Mouse (Mus musculus) kidney, postnatal 10 days (tissue): ENCODE results near the gene Prkaa1.
"Not testable (repeated sequence)": the region's sequence is repeated elsewhere in the genome, so short reads cannot be mapped to it uniquely, and the experiment has no call there.

Experiments
- DNase-seq: peaks from one replicate; pipeline ENCODE4 v3.0.0; 2021; ENCODE audit warnings: mixed read lengths

Prkaa1 gene

GRCm38 (mm10) chr15:5184668-5185330 lies 41.1 kb downstream of the Prkaa1 start:
- no peak for DNase-seq

GRCm38 (mm10) chr15:5185366-5186292 lies 42.0 kb downstream of the Prkaa1 start, which contains the start of gene Ttc33:
Ttc33 (plus strand) TSS chr15:5185525.
- DNase-seq: peak; percentile 89

DNA sequence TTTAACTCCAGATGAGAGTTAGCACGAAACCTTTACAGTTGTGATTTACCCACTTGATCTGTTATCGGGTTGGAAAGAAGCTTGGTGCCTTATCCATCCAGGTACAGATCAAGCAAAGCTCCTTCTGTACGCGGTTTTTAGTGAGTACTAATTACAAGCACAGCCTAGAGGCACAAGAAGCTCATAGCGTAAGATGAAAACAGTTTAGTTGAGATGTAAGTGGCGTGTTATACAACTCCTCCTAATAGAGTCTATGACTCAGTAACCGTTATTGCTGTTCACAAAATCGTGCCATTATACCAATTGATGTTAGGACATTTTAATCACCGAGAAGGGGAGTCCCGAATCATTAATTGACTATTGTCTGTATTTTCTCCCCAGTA lies 42.6 kb downstream of the Prkaa1 start:
- no peak for DNase-seq

GRCm38 (mm10) chr15:5187116-5187515 lies 43.5 kb downstream of the Prkaa1 start:
- DNase-seq: no peak

DNA sequence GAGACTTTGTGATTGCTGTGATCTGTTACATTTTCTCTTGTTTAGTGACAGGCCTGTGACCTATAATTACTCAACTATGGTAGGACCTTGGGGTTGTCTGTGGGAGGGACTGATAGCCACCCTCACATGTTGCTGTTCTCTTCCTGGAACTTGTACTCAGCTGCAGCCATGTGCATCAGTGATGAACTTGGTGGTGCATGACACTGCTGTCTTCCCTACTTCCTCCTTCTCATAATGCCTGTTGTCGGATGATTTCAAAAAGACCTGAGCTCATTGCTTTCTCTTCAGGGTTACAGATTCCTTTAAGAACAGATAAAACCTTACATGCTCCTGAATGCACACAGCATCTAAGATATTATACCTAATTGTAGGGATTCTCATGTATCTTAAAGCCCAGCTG lies 44.4 kb downstream of the Prkaa1 start:
- DNase-seq: no peak

DNA sequence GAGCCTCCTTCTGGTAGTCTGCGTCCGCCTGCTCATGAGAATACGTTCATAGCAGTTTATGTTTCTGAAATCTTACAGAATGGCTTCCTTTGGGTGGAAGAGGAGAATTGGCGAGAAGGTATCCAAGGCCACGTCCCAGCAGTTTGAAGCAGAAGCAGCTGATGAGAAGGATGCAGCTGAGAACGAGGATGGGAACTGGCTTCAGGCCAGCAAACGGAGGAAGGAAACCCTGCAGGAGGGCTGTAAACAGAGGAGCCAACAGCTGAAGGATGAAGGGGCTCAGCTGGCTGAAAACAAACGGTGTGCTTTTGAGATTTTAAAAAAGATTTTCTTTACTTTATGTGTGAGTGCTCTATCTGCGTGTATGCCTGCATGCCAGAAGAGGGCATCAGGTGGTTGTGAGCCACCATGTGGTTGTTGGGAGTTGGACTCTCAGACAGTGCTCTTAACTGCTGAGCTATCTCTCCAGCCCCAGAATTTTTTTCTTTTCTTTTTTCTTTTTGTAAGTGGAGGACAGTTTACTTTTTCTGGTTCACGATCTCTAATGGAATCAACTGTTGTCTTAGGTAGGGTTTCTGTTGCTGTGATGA lies 45.9 kb downstream of the Prkaa1 start:
- peak; percentile 77 for DNase-seq

- no peak for DNase-seq
Measured at GRCm38 (mm10) chr15:5193833-5194232, 50.2 kb downstream of the Prkaa1 start.

GRCm38 (mm10) chr15:5194446-5194845 lies 50.8 kb downstream of the Prkaa1 start:
- DNase-seq: no peak

DNA sequence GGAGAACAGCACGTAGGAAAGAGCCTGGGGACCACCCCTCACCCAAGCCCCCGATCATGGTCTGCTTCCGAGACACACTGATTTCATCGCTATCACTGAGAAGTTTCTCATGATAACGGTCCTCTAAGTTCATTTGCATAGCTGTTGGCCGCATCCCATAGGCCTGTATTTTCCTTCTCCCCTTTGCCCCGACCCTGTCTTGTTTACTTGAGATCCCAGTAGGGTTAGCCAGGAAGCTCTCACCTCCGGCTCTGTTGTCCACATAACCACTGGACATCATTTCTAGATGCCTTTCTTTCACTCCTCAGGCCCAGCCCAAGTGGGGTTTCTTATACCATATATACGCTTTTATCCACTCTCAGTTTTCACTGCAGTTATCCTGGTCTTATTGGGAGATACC lies 51.3 kb downstream of the Prkaa1 start:
- peak; percentile 27 for DNase-seq

- peak; percentile 61 for DNase-seq
Measured at GRCm38 (mm10) chr15:5195987-5196514, 52.4 kb downstream of the Prkaa1 start.

DNA sequence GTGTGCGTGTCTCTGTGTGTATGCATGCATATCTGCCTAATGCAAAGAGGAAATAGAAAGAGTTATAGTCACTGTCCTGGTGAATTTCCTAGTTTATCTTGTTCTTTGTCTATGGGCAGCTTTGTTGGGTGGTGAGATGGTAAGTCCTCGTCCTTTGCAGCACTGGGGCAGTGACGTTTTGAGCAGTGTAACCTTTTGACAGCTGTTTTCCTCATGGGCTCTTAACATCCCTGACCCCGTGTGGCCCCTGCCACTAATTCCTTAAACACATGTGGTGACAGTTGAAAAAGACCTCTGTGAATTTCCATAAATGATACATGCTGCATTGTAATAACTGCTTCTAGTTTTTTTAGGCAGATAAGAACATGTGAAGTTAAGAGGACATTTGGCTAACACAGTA lies 53.0 kb downstream of the Prkaa1 start:
- peak; percentile 30 for DNase-seq

- no peak for DNase-seq
Measured at GRCm38 (mm10) chr15:5205222-5205621, 61.6 kb downstream of the Prkaa1 start.

DNA sequence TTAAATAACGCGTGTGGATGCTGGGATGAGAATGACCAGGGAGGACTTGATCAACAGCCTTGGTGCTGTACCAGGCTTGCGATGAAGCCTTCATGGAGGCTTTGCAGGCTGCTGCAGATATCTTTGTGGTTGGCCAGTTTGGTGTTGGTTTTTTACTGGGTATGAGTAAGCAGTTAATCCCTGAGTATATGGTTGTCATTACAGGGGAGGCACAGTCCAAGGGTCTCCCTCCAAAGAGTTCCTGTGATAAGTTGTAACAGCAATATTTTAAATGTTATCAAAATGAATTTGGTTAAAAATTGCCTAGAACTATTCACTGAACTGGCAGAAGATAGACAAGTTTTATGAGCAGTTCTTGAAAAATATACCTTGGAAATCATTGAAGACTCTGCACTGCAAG lies 65.5 kb downstream of the Prkaa1 start:
- DNase-seq: no peak

- no peak for DNase-seq
Measured at GRCm38 (mm10) chr15:5220491-5220890, 76.8 kb downstream of the Prkaa1 start.

- not testable (repeated sequence) for DNase-seq
Measured at GRCm38 (mm10) chr15:5230746-5231145, 87.1 kb downstream of the Prkaa1 start.
